Mouse (Mus musculus) erythroblast, embryonic 14.5 days (primary cell): Measurements from ENCODE around the gene Thra.

ENCODE experiments used
- GATA1 ChIP-seq: IDR thresholded peaks from 2 replicates; pipeline ENCODE4 v1.6.1; 2012; ENCODE audit warnings: low read length, inconsistent platforms, mixed read lengths
- TAL1 ChIP-seq: IDR thresholded peaks from 3 replicates; pipeline ENCODE4 v1.6.1; 2012; ENCODE audit warnings: low read length, inconsistent platforms, mixed read lengths

DNA sequence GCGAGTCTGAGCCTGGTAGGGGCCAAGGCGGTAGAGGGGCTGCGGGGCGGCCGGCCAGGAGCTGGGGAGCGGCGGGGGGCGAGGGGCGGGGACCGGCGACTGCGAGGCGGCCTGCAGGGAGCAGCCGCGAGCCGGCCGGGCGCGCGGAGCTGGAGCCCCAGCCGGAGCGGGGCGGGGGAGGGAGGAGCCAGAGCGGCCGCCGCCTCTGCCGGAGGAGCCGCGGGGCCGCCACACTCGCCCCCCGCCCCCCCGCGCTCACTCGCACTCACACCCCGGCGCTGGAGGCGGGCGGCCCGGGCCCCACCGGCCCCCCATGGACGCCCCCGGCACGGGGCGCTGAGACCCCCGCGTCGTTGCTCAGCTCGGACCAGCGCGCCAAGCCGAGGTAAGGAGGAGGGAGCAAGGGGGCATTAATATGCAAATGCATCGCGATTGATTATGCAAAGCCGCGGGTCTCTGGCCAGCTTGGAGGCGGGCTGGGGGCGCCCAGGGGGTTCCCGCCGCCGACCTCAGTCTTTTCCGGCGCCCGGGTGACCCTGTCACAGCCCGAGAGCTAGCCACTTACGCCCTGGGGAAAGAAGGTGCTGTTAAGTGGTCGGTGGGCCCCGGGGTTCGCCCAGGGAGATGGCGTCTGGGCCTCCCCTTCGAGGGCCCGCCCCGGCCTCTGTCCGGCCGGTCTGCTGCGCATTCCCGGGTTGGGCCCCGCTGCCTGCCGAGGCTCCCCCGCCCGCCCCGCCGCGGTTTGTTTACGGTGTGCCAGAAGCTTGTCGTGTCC lies 1.4 kb downstream of the Thra start:
- TF ChIP-seq GATA1 (no peak), TAL1 (no peak)
